Mouse (Mus musculus) olfactory bulb, adult 2 months (tissue): ENCODE results near the gene Sost. TPM values are rescaled to one million over a fixed set of nuclear protein-coding genes. Genes with fewer than 3 reads are reported as not detected.

Experiments used
- H3K27ac ChIP-seq: fragments of 200-500 bp; 2 replicates; pipeline ENCODE4 v1.5.1; 2012; ENCODE audit warnings: low read depth, low read length; ENCODE audit not compliant: insufficient read depth
- H3K4me1 ChIP-seq: fragments of 200-500 bp; 2 replicates; pipeline ENCODE4 v1.6.1; 2012; ENCODE audit warnings: low read length; ENCODE audit not compliant: control insufficient read depth, insufficient read depth
- H3K4me3 ChIP-seq: fragments of 200-500 bp; 2 replicates; pipeline ENCODE4 v1.5.1; 2012; ENCODE audit warnings: mild to moderate bottlenecking, low read depth, low read length, moderate library complexity; ENCODE audit not compliant: insufficient read depth
- CTCF ChIP-seq: fragments of 200-500 bp; IDR thresholded peaks from 2 replicates; pipeline ENCODE4 v1.5.1; 2012; ENCODE audit warnings: low read depth, mild to moderate bottlenecking, low read length, moderate library complexity; ENCODE audit not compliant: insufficient read depth
- POLR2A ChIP-seq: fragments of 200-500 bp; IDR thresholded peaks from 2 replicates; pipeline ENCODE4 v1.6.1; 2012; ENCODE audit warnings: mild to moderate bottlenecking, low read depth, low read length, moderate library complexity; ENCODE audit not compliant: insufficient read depth
- WGBS: fragments of 180-500 bp; shearing (Covaris S2); methylation state at CpG from one replicate; pipeline ENCODE4 v1.1.7; 2018; 5-methylcytosine and 5-hydroxymethylcytosine counted together
- polyA plus RNA-seq: library from polyadenylated mRNA; stranded (reverse); fragments of >200 nt; gene quantifications from 2 replicates; pipeline ENCODE4 v1.2.4, GENCODE M21; 2012; ENCODE audit warnings: low replicate concordance; ENCODE audit not compliant: missing spikeins, insufficient read depth, insufficient read length

The Sost gene
- polyA plus RNA-seq, 1 experiment, result not detected

DNA sequence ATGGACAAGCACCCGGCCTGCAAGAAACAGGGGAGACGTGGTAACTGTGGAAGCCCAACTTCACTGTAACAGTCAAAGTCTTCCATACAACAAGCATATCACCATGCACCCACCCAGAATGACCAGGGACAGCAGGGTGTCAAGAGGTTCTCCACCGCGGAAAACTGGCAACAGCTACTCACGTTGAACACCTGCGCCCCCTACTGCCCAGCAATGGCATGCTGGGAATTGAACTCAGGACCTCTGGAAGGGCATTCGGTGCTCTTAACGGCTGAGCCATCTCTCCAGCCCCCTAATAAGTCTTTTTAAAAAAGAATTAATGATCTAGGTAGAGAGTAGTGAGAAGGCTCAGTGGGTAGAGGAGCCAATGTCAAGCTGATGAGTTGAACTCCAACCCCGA, 8.1 kb upstream of the Sost start:
- no peak overlapping the region for H3K4me3 ChIP-seq
- no peak overlapping the region for H3K27ac ChIP-seq
- peaks cover 25% of the 10 kb centered on the region for H3K4me1 ChIP-seq
- 63% methylated on average over 9 of the region's 9 CpGs for WGBS
- TF ChIP-seq POLR2A (no peak), CTCF (no peak; the same call in 1 of the 2 replicates)

DNA sequence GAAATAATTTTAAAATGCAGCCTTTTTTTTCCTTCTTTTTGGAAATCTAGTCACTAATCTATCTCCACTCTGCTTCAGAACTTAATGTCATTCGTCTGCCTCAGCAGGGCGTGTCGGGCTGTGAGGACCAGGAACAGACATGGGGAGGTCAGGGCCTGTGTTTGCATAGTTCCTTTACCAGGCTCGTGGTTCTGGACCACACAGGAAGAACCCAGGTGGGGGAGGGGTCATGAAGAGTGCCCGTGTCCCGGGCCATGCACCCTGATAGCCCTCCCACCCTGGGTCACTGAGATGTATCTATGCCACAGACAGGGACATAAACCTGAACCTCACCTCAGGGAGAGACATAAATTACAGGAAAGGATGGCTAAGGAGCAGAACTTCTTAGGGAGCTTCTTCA, 7.4 kb upstream of the Sost start:
- TF ChIP-seq POLR2A (no peak), CTCF (no peak)
- WGBS, result 71% methylated on average over 6 of the region's 6 CpGs
- H3K4me3 ChIP-seq, result no peak overlapping the region

DNA sequence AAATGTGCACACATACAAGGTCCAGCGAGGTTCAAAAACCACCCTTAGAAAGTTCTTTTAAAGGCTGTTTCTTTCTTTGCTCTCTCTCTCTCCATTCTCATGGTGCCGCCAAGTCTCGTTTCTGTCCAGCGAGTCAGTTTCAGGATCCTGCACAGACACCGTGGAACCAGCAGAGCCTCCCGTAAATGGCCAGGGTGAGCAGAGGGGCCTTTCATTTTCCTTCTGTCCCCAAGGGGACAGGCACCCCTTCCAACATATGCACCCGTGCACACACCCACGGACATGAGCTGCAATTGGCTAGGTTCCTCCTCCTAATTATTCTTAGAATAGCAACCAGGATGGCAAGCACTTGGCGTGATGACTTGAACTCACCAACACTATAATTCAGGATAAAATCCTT, 6.7 kb upstream of the Sost start:
- TF ChIP-seq POLR2A, result no peak
- no peak for TF ChIP-seq CTCF
- no peak overlapping the region for H3K27ac ChIP-seq
- no peak overlapping the region for H3K4me3 ChIP-seq
- peaks cover 25% of the 10 kb centered on the region for H3K4me1 ChIP-seq
- 35% methylated on average over 9 of the region's 9 CpGs for WGBS

More for the DNA sequence above, 7.4 kb upstream of the Sost start:
- H3K27ac ChIP-seq, result no peak overlapping the region
- H3K4me1 ChIP-seq, result peaks cover 25% of the 10 kb centered on the region

DNA sequence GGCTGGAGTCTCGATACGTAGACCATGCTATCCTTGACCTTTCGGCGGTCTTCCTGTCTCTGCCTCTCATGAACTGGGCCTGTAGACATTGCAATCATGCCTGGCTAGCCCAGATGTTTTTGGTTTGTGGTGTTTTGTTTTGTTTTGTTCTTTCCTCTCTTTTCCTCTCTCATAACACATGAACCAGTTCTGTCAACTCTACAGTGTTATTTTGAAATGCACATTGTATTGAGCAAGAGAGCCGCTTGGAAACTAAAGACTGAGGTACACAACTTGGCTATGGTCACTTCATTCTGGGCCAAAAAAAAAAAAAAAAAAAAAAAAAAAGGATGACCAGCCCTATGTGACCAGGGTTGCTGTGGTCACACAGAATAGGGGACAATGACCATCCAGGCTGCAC, 5.8 kb upstream of the Sost start:
- WGBS, result 94% methylated on average over 5 of the region's 5 CpGs

DNA sequence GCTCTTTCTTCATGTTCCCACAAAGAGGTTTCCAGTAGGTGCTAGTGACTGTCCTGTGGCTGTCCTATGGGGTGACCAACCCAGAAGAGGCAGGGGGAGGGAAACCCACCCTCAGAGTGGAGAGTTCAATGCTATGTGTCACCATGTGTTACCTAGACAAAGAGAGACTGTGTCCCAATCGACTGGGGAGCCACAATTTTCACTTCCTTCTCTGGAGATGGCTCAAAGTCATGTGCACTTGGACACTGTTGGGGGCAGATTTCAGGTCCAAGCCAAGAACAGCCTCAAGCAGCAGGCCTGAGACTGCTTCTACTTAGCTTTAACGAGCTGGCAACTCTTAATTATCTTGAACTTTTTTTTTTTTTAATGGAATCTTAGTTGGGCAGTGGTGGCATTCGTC, 5.3 kb upstream of the Sost start:
- Histone ChIP-seq H3K27ac (no peak overlapping the region), H3K4me3 (no peak overlapping the region), H3K4me1 (peaks cover 16% of the 10 kb centered on the region)
- no peak for TF ChIP-seq CTCF
- no peak for TF ChIP-seq POLR2A
- WGBS, result 59% methylated on average over 3 of the region's 3 CpGs

More for the DNA sequence above, 5.8 kb upstream of the Sost start:
- no peak for TF ChIP-seq CTCF
- no peak for TF ChIP-seq POLR2A
- Histone ChIP-seq H3K4me1 (peaks cover 19% of the 10 kb centered on the region), H3K27ac (no peak overlapping the region), H3K4me3 (no peak overlapping the region)

DNA sequence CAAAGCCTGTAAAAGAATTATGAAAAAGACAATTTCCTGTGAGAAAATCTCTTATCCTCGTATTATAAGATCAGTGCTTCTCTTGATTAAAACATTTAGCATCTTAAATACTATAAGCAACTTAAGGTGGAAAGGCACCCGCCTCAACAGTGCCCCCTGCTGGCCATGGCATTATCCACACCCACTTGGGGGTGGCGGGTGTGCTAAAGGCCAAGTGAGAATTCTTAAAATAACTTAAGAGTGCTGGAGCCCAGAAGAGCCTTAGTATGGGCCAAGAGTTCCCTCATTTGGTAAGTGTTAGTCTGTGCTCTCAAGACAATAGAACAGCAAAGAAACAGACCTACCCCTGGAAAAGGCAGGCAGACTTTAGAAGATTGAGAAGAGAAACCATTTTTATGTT, 4.6 kb upstream of the Sost start:
- Histone ChIP-seq H3K4me3 (no peak overlapping the region), H3K4me1 (peaks cover 16% of the 10 kb centered on the region), H3K27ac (no peak overlapping the region)
- 48% methylated on average over 3 of the region's 3 CpGs for WGBS
- TF ChIP-seq CTCF, result peak; percentile 55; the same call in 1 of the 2 replicates
- TF ChIP-seq POLR2A, result no peak

DNA sequence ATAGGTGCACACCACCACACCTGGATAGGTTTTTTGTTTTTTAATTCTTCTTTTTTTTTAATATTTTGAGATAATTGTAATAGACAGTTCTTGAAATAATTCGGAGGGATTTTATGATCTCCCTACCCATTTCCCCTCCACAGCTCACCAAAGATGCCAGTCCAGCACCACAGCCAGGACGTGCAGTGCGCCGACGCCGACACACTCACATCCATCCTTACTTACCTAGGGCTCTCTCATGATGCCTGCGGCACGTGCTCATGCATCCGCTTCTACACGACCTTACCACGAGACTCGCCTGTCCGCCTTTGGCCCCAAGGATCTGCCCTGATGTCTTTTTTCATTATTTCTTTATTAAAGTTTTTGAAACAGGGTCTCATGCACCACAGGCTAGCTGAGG, 3.0 kb upstream of the Sost start:
- 85% methylated on average over 13 of the region's 13 CpGs for WGBS
- TF ChIP-seq CTCF, result no peak
- no peak for TF ChIP-seq POLR2A
- H3K27ac ChIP-seq, result no peak overlapping the region
- peaks cover 14% of the 10 kb centered on the region for H3K4me1 ChIP-seq
- H3K4me3 ChIP-seq, result no peak overlapping the region

DNA sequence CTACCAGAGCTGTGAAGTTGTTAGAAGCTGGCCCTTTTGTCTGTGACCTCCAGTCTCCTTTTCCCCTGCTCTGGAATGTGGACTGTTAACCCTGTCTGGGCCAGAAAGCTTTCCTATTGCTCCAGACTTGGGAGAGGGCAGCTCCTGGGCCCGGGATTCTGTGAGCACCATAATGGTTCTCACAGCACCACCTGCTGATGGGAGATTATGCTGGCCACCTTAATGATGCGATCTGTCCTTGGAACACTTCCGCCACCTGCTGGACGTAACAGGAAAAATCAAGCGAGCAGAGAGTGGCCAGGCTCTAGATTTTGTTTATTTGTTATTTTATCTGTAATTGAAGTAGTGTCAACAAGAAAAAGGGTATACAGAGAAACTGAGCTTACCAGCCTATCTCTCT, 2.0 kb upstream of the Sost start:
- Histone ChIP-seq H3K4me1 (peaks cover 10% of the 10 kb centered on the region), H3K27ac (no peak overlapping the region), H3K4me3 (no peak overlapping the region)
- TF ChIP-seq POLR2A (no peak), CTCF (peak; percentile 78)
- WGBS, result 1% methylated on average over 5 of the region's 5 CpGs

DNA sequence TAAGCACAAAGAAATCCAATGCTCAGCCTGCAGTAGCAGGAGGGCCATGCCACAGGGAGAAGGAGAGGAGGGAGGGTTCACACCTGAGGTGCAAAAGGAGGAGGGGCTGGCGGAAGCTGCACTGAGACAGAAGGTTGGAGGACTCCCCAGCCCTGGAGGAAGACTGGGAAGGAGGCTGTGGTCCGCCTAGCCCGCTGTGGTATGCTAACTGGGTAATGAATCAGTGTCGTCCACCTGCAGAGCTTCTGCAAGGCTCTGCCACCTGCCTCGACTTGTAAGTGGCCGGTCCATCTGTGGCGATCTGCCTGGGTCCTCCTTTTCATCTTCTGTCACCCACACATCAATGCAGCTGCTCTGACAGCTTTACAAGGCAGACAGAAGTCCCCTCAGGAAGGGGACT, 1.5 kb upstream of the Sost start:
- peaks cover 11% of the 10 kb centered on the region for H3K4me1 ChIP-seq

DNA sequence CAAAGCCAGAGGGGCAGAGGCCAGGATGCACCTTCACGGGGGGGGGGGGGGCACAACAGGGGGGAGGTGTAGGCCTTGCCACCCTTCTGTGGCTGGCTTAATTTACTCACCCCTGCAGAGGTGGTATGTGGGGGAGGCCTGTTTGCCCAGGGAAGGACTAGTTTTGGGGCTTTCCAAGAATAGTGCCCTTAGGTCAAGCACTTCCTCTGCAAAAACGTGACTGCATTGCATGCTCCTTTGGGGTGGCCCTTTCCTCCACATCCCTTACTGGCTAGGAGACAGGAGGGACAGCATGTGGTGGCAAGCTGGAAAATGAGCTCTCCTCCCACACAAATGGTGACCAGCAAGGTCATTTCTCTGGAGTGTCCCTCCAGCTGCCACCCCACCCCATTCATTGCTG, 1.3 kb downstream of the Sost start:
- Histone ChIP-seq H3K27ac (no peak overlapping the region), H3K4me3 (no peak overlapping the region), H3K4me1 (peaks cover 9% of the 10 kb centered on the region)
- WGBS, result 15% methylated on average over 2 of the region's 2 CpGs
- TF ChIP-seq CTCF (no peak), POLR2A (no peak)

More for the DNA sequence above, 1.5 kb upstream of the Sost start:
- WGBS, result 37% methylated on average over 7 of the region's 7 CpGs
- no peak for TF ChIP-seq CTCF
- TF ChIP-seq POLR2A, result no peak
- Histone ChIP-seq H3K27ac (no peak overlapping the region), H3K4me3 (no peak overlapping the region)
